Mouse (Mus musculus) heart, embryonic 13.5 days (tissue): ENCODE results near the gene Slc25a16. TPM values are rescaled to one million over a fixed set of nuclear protein-coding genes. Genes with fewer than 3 reads are reported as not detected.

Experiments used
- ATAC-seq: fragments of 200-750 bp; cut with Nextera tagmentation; 2 replicates; pipeline ENCODE4 v1.8.0; 2017; ENCODE audit warnings: moderate TSS enrichment; ENCODE audit not compliant: insufficient number of reproducible peaks, low FRiP score, low TSS enrichment; ENCODE audit errors: extremely low read depth
- H3K27ac ChIP-seq: fragments of 300-500 bp; sonication (generic); replicated peaks from 2 replicates; pipeline ENCODE4 v1.5.1; 2015; ENCODE audit warnings: moderate library complexity, mild to moderate bottlenecking, inconsistent platforms
- H3K27me3 ChIP-seq: fragments of 300-500 bp; sonication (generic); replicated peaks from 2 replicates; pipeline ENCODE4 v1.6.1; 2015; ENCODE audit warnings: mild to moderate bottlenecking, inconsistent platforms
- H3K36me3 ChIP-seq: fragments of 300-500 bp; sonication (generic); 2 replicates; pipeline ENCODE4 v1.6.1; 2015; ENCODE audit warnings: mild to moderate bottlenecking, inconsistent platforms
- H3K4me1 ChIP-seq: fragments of 300-500 bp; sonication (generic); 2 replicates; pipeline ENCODE4 v1.6.1; 2015; ENCODE audit warnings: inconsistent platforms
- H3K4me2 ChIP-seq: fragments of 300-500 bp; sonication (generic); 2 replicates; pipeline ENCODE4 v1.6.1; 2015; ENCODE audit warnings: inconsistent platforms, mild to moderate bottlenecking, moderate library complexity
- H3K4me3 ChIP-seq: fragments of 300-500 bp; sonication (generic); 2 replicates; pipeline ENCODE4 v1.5.1; 2015; ENCODE audit warnings: moderate library complexity, mild to moderate bottlenecking, inconsistent platforms
- H3K9ac ChIP-seq: fragments of 300-500 bp; sonication (generic); 2 replicates; pipeline ENCODE4 v1.6.1; 2015; ENCODE audit warnings: inconsistent platforms, mild to moderate bottlenecking, moderate library complexity
- H3K9me3 ChIP-seq: fragments of 300-500 bp; sonication (generic); 2 replicates; pipeline ENCODE4 v1.6.1; 2016; ENCODE audit warnings: inconsistent platforms
- WGBS: fragments of 180-500 bp; shearing (Covaris S2); methylation state at CpG from one replicate; pipeline ENCODE4 v1.1.7; 2015; ENCODE audit warnings: mixed read lengths; 5-methylcytosine and 5-hydroxymethylcytosine counted together
- polyA plus RNA-seq: library from polyadenylated mRNA; unstranded; fragments of >200 nt; fragmentation: Nextera tagmentation; extraction: Ambion mirVana; gene quantifications from 2 replicates; pipeline ENCODE4 v1.2.1, GENCODE M21; 2015

The Slc25a16 gene
- polyA plus RNA-seq, 1 experiment from 2014 or later, result 11.5 TPM

DNA sequence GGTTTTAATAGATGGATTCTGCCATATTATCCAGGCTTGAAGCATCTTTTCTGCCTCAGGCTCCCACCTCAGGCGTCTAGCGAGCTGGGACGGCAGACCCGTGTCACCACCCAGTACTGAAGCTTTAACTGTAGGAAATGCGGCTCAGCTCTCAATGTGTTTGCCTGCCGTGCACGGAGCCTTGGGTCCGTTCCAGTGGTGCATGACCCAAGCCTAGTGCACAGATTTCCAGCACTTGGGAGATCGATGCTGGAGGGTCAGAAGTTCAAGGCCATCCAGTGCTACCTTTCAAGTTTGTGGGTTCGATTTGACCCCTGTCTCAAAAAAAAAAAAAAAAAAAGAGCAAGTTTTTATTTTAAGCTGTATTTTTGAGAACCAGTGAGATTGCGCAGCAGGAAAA is 45.4 kb downstream of the Slc25a16 start:
- no peak for ATAC-seq
- 92% methylated on average over 11 of the region's 11 CpGs for WGBS
- no peak overlapping the region for H3K4me3 ChIP-seq
- no peak overlapping the region for H3K4me2 ChIP-seq
- H3K9me3 ChIP-seq, result no peaks in the 10 kb centered on the region
- no peak overlapping the region for H3K27ac ChIP-seq
- H3K27me3 ChIP-seq, result no peaks in the 10 kb centered on the region
- H3K4me1 ChIP-seq, result no peaks in the 10 kb centered on the region
- no peak overlapping the region for H3K9ac ChIP-seq
- peaks cover 96% of the 10 kb centered on the region for H3K36me3 ChIP-seq

- Histone ChIP-seq H3K9me3 (no peaks in the 10 kb centered on the region), H3K27ac (no peak overlapping the region), H3K4me3 (no peak overlapping the region), H3K9ac (no peak overlapping the region), H3K4me1 (no peaks in the 10 kb centered on the region), H3K36me3 (peaks cover 96% of the 10 kb centered on the region), H3K27me3 (no peaks in the 10 kb centered on the region), H3K4me2 (no peak overlapping the region)
- 93% methylated on average over 15 of the region's 15 CpGs for WGBS
- no peak for ATAC-seq
Measured at GRCm38 (mm10) chr10:62966291-62966690, 45.9 kb downstream of the Slc25a16 start.

DNA sequence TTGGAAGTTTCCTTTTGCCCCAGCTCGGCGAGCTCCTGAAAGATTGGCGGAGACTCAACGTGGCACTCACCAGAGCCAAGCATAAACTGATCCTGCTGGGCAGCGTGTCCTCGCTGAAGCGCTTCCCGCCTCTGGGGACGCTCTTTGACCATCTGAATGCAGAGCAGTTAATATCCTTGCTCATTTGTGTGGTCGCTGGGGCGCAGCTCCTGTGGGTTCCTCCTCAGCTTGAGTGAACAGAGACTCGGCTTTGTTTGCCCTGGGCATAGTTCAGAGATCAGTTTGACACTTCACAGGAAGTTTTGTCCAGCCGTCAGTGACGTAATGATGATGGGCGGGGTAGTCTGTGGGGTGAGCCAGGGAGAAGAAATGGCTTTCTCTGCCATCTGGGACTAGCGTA is 51.4 kb downstream of the Slc25a16 start:
- Histone ChIP-seq H3K9ac (no peak overlapping the region), H3K36me3 (peaks cover 79% of the 10 kb centered on the region), H3K4me3 (no peak overlapping the region), H3K27me3 (no peaks in the 10 kb centered on the region), H3K4me1 (no peaks in the 10 kb centered on the region), H3K9me3 (no peaks in the 10 kb centered on the region), H3K27ac (no peak overlapping the region), H3K4me2 (no peak overlapping the region)
- ATAC-seq, result no peak
- 78% methylated on average over 16 of the region's 16 CpGs for WGBS

DNA sequence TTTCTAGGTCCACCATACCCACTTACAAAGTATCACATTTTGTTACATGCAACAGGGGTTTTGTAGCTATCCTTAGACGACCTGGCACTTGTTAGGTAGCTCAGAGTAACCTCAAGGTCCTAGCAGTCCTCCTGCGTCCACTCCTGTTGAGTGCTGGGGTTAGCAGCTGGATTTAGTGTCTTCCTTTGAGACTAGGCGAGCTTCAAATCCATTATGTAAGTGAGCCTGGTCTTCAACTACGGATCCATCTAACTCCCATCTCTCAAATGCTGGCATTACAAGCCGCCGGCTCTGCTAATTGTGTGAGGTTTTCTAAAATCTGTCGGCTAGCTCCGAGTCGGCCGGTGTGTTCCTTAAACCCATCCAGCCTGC is 59.2 kb downstream of the Slc25a16 start:
- 12% methylated on average over 10 of the region's 10 CpGs for WGBS
- peak overlapping the region; percentile 94 for H3K4me3 ChIP-seq
- peak overlapping the region; percentile 92 for H3K9ac ChIP-seq
- peaks cover 33% of the 10 kb centered on the region for H3K36me3 ChIP-seq
- H3K4me1 ChIP-seq, result peaks cover 20% of the 10 kb centered on the region
- H3K9me3 ChIP-seq, result no peaks in the 10 kb centered on the region
- no peaks in the 10 kb centered on the region for H3K27me3 ChIP-seq
- H3K27ac ChIP-seq, result no peak overlapping the region
- H3K4me2 ChIP-seq, result peak overlapping the region; percentile 77
- ATAC-seq, result no peak

GRCm38 (mm10) chr10:62980039-62980954 is 59.9 kb downstream of the Slc25a16 start, which contains the start of gene Rufy2:
Gene Rufy2, plus strand, starts transcription at chr10:62980223.
- Histone ChIP-seq H3K36me3 (peaks cover 33% of the 10 kb centered on the region), H3K9me3 (no peaks in the 10 kb centered on the region), H3K9ac (peak within 1 kb of the TSS; percentile 92), H3K27ac (peak within 1 kb of the TSS; percentile 61), H3K4me1 (peaks cover 24% of the 10 kb centered on the region), H3K4me2 (peak within 1 kb of the TSS; percentile 77), H3K4me3 (peak within 1 kb of the TSS; percentile 94), H3K27me3 (no peaks in the 10 kb centered on the region)
- under 1% methylated on average over 77 of the region's 77 CpGs for WGBS
- peak; percentile 83 for ATAC-seq

GRCm38 (mm10) chr10:62984072-62984471 is 63.6 kb downstream of the Slc25a16 start:
- H3K4me3 ChIP-seq, result no peak overlapping the region
- peaks cover 21% of the 10 kb centered on the region for H3K4me1 ChIP-seq
- H3K27ac ChIP-seq, result peak overlapping the region; percentile 58
- no peak overlapping the region for H3K9ac ChIP-seq
- H3K27me3 ChIP-seq, result no peaks in the 10 kb centered on the region
- no peaks in the 10 kb centered on the region for H3K9me3 ChIP-seq
- peaks cover 60% of the 10 kb centered on the region for H3K36me3 ChIP-seq
- ATAC-seq, result no peak
- no peak overlapping the region for H3K4me2 ChIP-seq
- WGBS, result 87% methylated on average over 11 of the region's 11 CpGs

DNA sequence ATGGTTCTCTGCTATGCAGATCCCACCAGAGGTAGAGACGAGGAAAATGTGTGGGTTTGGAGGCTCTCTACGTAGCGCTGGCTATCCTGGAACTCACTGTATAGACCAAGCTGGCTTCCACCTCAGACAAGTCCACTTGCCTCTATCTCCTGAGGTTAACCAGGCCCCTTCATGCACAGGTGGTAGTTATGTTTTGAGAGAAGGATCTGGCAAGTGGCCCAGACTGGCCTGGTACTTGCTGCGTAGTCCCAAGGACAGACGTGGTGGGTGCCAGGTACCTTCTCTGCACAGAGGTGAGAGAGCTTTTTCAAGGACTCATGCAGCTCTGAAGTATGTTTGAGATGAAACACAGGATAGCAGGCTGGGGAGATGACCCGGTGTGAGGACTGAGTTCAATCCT is 64.1 kb downstream of the Slc25a16 start:
- ATAC-seq, result no peak
- Histone ChIP-seq H3K9ac (0 out of 2 replicates have a peak overlapping the region, but pooled peaks have one; percentile 7), H3K36me3 (peaks cover 64% of the 10 kb centered on the region)

DNA sequence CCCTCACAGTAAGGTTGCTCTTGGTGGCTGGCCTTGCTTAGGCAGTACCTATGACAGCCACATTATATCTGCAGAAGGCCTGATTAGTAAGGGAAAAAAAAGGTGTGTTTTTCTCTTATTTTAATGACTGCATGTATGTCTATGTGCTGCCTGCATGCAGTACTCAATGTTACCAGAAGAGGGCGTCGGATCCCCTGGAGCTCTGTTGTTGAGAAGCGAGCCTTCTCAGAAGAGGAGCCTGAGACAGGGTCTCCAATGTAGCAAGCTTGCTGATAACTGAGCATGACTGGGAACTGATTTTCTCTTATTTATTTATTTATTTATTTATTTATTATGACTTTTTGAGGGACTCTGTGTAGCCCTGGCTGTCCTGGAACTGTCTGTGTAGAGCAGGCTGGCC is 66.9 kb downstream of the Slc25a16 start:
- Histone ChIP-seq H3K27ac (no peak overlapping the region), H3K4me1 (peaks cover 12% of the 10 kb centered on the region), H3K9me3 (no peaks in the 10 kb centered on the region), H3K27me3 (no peaks in the 10 kb centered on the region), H3K4me2 (no peak overlapping the region), H3K4me3 (no peak overlapping the region), H3K9ac (no peak overlapping the region), H3K36me3 (peaks cover 91% of the 10 kb centered on the region)
- ATAC-seq, result no peak
- WGBS, result 34% methylated on average over 3 of the region's 3 CpGs

More for the DNA sequence above, 64.1 kb downstream of the Slc25a16 start:
- H3K27ac ChIP-seq, result peak overlapping the region; percentile 58
- no peak overlapping the region for H3K4me2 ChIP-seq
- no peak overlapping the region for H3K4me3 ChIP-seq
- no peaks in the 10 kb centered on the region for H3K9me3 ChIP-seq
- 66% methylated on average over 6 of the region's 6 CpGs for WGBS
- H3K27me3 ChIP-seq, result no peaks in the 10 kb centered on the region
- peaks cover 20% of the 10 kb centered on the region for H3K4me1 ChIP-seq

DNA sequence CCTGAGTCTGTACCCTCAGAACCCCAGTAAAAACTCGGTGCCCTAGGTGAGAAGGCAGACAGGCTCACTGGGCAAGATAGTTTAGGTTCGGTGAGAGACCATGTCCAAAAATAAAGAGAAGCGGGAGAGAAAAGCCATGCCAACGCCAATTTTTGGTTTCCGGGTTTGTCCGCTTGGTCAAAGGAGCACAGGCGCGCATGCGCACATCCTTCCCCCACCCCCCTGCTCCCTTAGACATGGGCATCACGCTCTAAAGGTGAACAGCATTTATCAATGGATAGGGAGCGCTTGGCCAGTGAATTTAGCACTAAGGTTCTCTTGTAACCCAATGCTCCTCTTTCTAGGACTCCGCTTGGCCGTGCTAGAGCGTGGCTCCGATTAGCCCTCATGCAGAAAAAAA is 70.2 kb downstream of the Slc25a16 start:
- no peak for ATAC-seq
- H3K9ac ChIP-seq, result no peak overlapping the region
- H3K4me1 ChIP-seq, result no peaks in the 10 kb centered on the region
- no peaks in the 10 kb centered on the region for H3K9me3 ChIP-seq
- no peak overlapping the region for H3K27ac ChIP-seq
- H3K4me3 ChIP-seq, result no peak overlapping the region
- H3K36me3 ChIP-seq, result peaks cover 93% of the 10 kb centered on the region
- no peak overlapping the region for H3K4me2 ChIP-seq
- H3K27me3 ChIP-seq, result no peaks in the 10 kb centered on the region
- WGBS, result 92% methylated on average over 15 of the region's 15 CpGs

- no peak for ATAC-seq
- Histone ChIP-seq H3K9me3 (no peaks in the 10 kb centered on the region), H3K27me3 (no peaks in the 10 kb centered on the region), H3K4me1 (no peaks in the 10 kb centered on the region), H3K36me3 (peaks cover 97% of the 10 kb centered on the region), H3K27ac (no peak overlapping the region), H3K4me2 (no peak overlapping the region), H3K4me3 (no peak overlapping the region), H3K9ac (no peak overlapping the region)
- WGBS, result 59% methylated on average over 7 of the region's 9 CpGs
Measured at GRCm38 (mm10) chr10:62993991-62994390, 73.6 kb downstream of the Slc25a16 start.
